Mouse (Mus musculus) midbrain, embryonic 14.5 days (tissue): ENCODE measurements around the gene C1galt1. TPM values are rescaled to one million over a fixed set of nuclear protein-coding genes. Genes with fewer than 3 reads are reported as not detected.
A peak's percentile ranks its signal among the peaks of the same experiment; 100 is the strongest.

Source experiments
- ATAC-seq: fragments of 200-750 bp; cut with Nextera tagmentation; 2 replicates; pipeline ENCODE4 v1.8.0; 2017; ENCODE audit warnings: moderate number of reproducible peaks, moderate library complexity; ENCODE audit not compliant: low FRiP score, low TSS enrichment
- DNase-seq: peaks from one replicate; pipeline ENCODE4 v3.0.0-alpha.2; 2015
- H3K27ac ChIP-seq: fragments of 300-500 bp; sonication (generic); replicated peaks from 2 replicates; pipeline ENCODE4 v1.5.1; 2014; ENCODE audit warnings: mild to moderate bottlenecking, low read depth, low read length, moderate library complexity
- H3K27me3 ChIP-seq: fragments of 300-500 bp; sonication (generic); 2 replicates; pipeline ENCODE4 v1.6.1; 2014; ENCODE audit warnings: low read length, control low read depth, mixed read lengths; ENCODE audit not compliant: control insufficient read depth, insufficient read depth
- H3K36me3 ChIP-seq: fragments of 300-500 bp; sonication (generic); 2 replicates; pipeline ENCODE4 v1.6.1; 2014; ENCODE audit warnings: low read length, control low read depth; ENCODE audit not compliant: control insufficient read depth, insufficient read depth
- H3K4me1 ChIP-seq: fragments of 300-500 bp; sonication (generic); 2 replicates; pipeline ENCODE4 v1.6.1; 2014; ENCODE audit warnings: mild to moderate bottlenecking, antibody characterized with exemption, low read length, control low read depth; ENCODE audit not compliant: control insufficient read depth, insufficient read depth
- H3K4me2 ChIP-seq: fragments of 300-500 bp; sonication (generic); 2 replicates; pipeline ENCODE4 v1.6.1; 2014; ENCODE audit warnings: mild to moderate bottlenecking, low read length, moderate library complexity
- H3K4me3 ChIP-seq: fragments of 300-500 bp; sonication (generic); replicated peaks from 2 replicates; pipeline ENCODE4 v1.5.1; 2014; ENCODE audit warnings: low read depth, low read length
- H3K9ac ChIP-seq: fragments of 300-500 bp; sonication (generic); replicated peaks from 2 replicates; pipeline ENCODE4 v1.6.1; 2014; ENCODE audit warnings: mild to moderate bottlenecking, low read length, moderate library complexity
- H3K9me3 ChIP-seq: fragments of 300-500 bp; sonication (generic); 2 replicates; pipeline ENCODE4 v1.6.1; 2016; ENCODE audit warnings: low read length, control low read depth, mixed read lengths; ENCODE audit not compliant: control insufficient read depth
- WGBS: fragments of 180-500 bp; shearing (Covaris S2); extraction: QIAGEN DNeasy Blood & Tissue Kit; methylation state at CpG from one replicate; pipeline ENCODE4 v1.1.7; 2014; 5-methylcytosine and 5-hydroxymethylcytosine counted together
- polyA plus RNA-seq: library from polyadenylated mRNA; unstranded; fragments of >200 nt; fragmentation: Nextera tagmentation; extraction: Ambion mirVana; gene quantifications from 2 replicates; pipeline ENCODE4 v1.2.1, GENCODE M21; 2014

C1galt1 gene
- polyA plus RNA-seq, 1 experiment from 2014 or later, result 3.5 TPM

DNA sequence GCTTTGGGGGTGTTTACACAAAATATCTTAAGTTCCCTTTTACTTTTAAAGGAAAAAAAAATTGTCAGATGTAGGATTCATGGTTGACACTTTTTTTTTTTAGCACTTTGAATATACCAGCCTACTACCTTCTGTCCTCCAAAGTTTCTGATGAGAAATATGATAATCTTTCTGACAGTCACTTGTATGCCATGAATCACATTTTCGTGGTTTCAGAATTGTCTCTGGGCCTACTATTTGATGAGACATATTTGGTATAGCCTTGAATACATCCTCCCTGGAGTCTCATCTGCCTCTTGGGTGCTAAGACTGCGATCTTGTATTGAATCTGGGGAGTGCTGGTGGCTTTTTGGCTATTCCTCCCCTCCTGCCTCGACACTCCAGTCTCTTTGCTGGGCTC lies 8.8 kb downstream of the C1galt1 start:
- Histone ChIP-seq H3K4me2 (no peak overlapping the region), H3K27ac (no peak overlapping the region), H3K36me3 (no peaks in the 10 kb centered on the region), H3K9me3 (no peaks in the 10 kb centered on the region), H3K27me3 (no peaks in the 10 kb centered on the region), H3K9ac (no peak overlapping the region), H3K4me1 (no peaks in the 10 kb centered on the region), H3K4me3 (no peak overlapping the region)
- 79% methylated on average over 3 of the region's 3 CpGs for WGBS
- DNase-seq (no peak), ATAC-seq (no peak)

DNA sequence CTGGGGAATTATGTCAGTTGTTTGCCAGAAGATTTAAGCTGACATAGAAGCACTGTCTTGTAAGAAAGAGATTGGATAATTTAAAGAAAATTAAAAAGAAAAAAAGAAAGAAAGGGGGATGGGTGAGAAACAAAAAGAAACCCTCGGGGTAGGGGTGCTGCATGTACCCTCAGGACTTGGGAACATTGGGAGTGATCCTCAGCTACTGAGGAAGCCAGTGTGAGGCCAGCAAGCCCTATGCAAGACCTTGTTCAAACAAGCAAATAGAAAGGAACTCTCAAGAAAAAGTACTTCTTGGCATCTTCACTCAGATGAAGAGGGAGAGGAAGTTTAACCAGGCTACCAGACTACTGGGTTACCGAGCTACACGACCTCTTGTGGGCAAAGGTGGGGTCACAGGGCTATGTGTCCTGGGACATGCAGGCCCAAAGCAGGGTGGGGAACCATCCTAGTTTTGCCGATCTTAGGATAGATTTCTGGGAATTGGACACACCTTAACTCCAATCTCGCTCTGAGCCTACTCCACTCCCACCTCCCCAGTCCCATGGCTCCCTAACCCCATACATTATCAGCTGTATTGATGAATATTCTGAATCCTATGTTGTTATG lies 12.1 kb downstream of the C1galt1 start:
- Histone ChIP-seq H3K27me3 (no peaks in the 10 kb centered on the region), H3K36me3 (no peaks in the 10 kb centered on the region), H3K4me3 (no peak overlapping the region), H3K27ac (no peak overlapping the region), H3K4me2 (no peak overlapping the region), H3K4me1 (peaks cover 2% of the 10 kb centered on the region; the same call in 1 of the 2 replicates), H3K9ac (no peak overlapping the region), H3K9me3 (no peaks in the 10 kb centered on the region)
- ATAC-seq, result no peak
- WGBS, result 75% methylated on average over 5 of the region's 5 CpGs
- no peak for DNase-seq

DNA sequence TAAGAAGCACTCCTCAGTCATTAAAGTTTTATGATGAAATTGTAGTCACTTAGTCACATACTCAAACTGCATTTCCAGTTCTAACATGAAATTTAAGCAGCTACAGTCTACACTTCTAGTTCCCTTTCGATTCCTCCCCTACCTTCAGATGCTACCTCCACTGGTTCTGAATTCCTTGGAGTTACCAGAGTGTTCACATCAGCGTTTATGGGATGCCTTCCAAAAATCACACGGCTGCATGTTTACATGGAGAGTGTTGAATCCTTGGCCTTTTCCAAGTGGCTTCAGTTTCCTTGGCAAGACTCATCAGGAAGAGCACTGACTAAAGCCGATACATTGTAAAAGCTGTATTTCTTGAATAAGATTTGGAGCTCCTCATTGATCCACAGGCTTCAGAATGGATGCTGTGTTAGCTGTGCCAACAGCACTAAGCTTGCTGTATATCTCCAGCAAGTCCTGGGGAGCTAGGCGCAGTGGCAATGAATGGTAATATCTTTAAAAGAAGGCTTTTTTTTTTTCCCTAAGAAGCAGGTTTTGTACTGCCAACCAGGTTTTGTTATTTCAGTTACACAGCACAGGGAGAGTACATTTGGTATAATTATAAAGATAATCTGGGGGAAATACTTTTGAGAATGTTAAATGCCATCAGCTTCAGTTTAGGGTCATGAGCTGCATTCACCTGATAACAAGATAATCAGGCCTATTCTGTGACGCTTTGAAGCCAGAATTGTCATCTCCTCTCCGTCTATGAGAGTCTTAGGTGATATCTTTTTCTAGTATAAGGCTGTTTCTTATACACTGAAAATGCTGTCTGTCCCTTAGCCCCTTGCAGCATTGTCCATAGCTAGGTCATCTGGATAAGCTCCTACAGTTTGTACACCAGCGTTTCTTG lies 13.0 kb downstream of the C1galt1 start:
- H3K36me3 ChIP-seq, result no peaks in the 10 kb centered on the region
- no peak overlapping the region for H3K4me3 ChIP-seq
- 87% methylated on average over 8 of the region's 8 CpGs for WGBS
- peaks cover 2% of the 10 kb centered on the region; the same call in 1 of the 2 replicates for H3K4me1 ChIP-seq
- no peak for ATAC-seq
- H3K27me3 ChIP-seq, result no peaks in the 10 kb centered on the region
- H3K9me3 ChIP-seq, result no peaks in the 10 kb centered on the region
- no peak overlapping the region for H3K4me2 ChIP-seq
- no peak overlapping the region for H3K9ac ChIP-seq
- no peak overlapping the region for H3K27ac ChIP-seq
- no peak for DNase-seq

DNA sequence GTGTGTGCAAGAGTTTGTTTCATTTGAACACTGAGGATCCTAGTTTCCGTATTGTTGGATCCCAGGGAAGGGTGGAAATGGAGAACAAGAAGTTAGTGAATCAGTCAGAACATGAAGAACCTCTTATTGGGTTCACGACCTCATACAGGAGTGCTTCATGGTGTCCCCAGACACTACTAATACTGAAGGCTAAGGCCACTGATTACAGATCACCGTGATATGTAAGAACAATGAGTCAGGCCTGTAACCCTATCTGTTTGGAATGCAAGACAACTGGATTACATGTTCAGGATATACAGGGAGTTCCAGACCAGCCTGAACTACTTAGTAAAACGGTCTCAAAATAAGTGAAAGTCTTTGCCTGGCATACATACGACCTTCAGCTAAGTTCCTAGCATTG lies 13.9 kb downstream of the C1galt1 start:
- H3K4me3 ChIP-seq, result no peak overlapping the region
- no peaks in the 10 kb centered on the region for H3K27me3 ChIP-seq
- DNase-seq, result no peak
- H3K27ac ChIP-seq, result no peak overlapping the region
- H3K9me3 ChIP-seq, result no peaks in the 10 kb centered on the region
- ATAC-seq, result no peak
- no peak overlapping the region for H3K4me2 ChIP-seq
- no peaks in the 10 kb centered on the region for H3K36me3 ChIP-seq
- peaks cover 2% of the 10 kb centered on the region; the same call in 1 of the 2 replicates for H3K4me1 ChIP-seq
- WGBS, result 84% methylated on average over 5 of the region's 5 CpGs
- no peak overlapping the region for H3K9ac ChIP-seq

DNA sequence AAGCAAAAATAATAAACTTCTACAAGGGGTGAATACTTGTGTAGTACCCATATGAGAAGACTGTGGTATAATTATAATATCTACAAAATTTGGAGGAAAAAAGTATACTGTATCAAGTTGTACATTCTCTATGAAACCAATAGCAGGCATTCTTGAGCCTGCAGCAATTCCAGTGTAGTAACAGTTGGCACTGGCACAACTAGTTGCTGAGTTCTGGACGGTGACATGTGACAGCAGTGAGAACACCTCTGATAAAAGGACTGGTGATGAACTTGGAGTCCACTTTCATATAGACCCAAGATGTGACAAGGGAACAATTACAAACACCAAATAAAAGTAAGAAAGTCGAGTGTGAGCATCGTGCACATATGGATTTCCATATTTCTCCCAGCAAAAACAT lies 14.5 kb downstream of the C1galt1 start:
- peaks cover 2% of the 10 kb centered on the region; the same call in 1 of the 2 replicates for H3K4me1 ChIP-seq
- H3K27ac ChIP-seq, result no peak overlapping the region
- no peaks in the 10 kb centered on the region for H3K9me3 ChIP-seq
- ATAC-seq (no peak), DNase-seq (no peak)
- 90% methylated on average over 3 of the region's 3 CpGs for WGBS
- no peak overlapping the region for H3K9ac ChIP-seq
- H3K4me3 ChIP-seq, result no peak overlapping the region
- no peak overlapping the region for H3K4me2 ChIP-seq
- H3K27me3 ChIP-seq, result no peaks in the 10 kb centered on the region
- H3K36me3 ChIP-seq, result no peaks in the 10 kb centered on the region

DNA sequence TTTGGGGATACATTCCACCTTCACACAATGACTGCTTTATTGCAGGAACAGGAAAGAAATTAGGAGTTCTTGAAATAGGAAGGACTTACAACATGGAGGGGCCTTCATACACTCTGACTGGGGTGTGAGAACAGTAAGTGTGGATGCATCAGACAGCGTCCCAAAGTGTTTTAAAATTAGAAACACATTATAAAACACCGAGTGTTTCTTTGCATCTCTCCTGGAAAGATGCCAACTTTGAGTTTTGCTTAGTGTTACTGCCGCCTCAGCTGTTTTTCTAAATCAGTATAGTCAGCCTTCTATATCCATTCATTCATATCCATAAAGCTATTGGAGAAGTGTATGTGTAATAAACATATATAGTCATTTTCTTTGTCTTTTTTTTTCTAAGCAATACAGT lies 16.4 kb downstream of the C1galt1 start:
- Histone ChIP-seq H3K4me3 (no peak overlapping the region), H3K36me3 (0 out of 2 replicates have a peak, but pooled peaks cover 3% of the 10 kb centered on the region), H3K27ac (no peak overlapping the region), H3K4me2 (no peak overlapping the region), H3K9ac (no peak overlapping the region), H3K4me1 (peaks cover 2% of the 10 kb centered on the region; the same call in 1 of the 2 replicates), H3K9me3 (no peaks in the 10 kb centered on the region), H3K27me3 (no peaks in the 10 kb centered on the region)
- DNase-seq, result peak; percentile 18
- 87% methylated on average over 3 of the region's 3 CpGs for WGBS
- ATAC-seq, result no peak

DNA sequence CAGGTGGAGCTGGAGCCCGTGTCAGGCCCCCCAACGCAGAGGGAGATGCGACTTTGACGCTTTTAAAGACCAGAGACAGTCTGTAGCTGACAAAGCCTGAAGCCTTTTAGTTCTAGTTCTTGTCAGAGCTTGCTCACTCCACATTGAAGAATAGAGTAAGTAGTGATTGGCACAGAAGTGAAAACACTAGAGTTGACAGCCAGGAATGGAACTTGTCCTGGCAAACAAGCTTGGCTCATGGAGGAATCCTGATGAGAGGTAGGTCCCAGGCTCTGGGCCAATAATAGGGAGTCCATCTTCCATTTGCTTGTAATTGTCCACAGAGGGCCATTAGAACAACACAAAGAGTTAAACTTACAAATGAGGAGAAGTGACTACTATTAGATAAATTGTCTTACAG lies 18.7 kb downstream of the C1galt1 start:
- Histone ChIP-seq H3K4me1 (peaks cover 2% of the 10 kb centered on the region; the same call in 1 of the 2 replicates), H3K9ac (no peak overlapping the region), H3K27ac (no peak overlapping the region), H3K36me3 (0 out of 2 replicates have a peak, but pooled peaks cover 3% of the 10 kb centered on the region), H3K27me3 (no peaks in the 10 kb centered on the region), H3K9me3 (no peaks in the 10 kb centered on the region), H3K4me3 (no peak overlapping the region), H3K4me2 (no peak overlapping the region)
- no peak for ATAC-seq
- no peak for DNase-seq
- 88% methylated on average over 4 of the region's 4 CpGs for WGBS

DNA sequence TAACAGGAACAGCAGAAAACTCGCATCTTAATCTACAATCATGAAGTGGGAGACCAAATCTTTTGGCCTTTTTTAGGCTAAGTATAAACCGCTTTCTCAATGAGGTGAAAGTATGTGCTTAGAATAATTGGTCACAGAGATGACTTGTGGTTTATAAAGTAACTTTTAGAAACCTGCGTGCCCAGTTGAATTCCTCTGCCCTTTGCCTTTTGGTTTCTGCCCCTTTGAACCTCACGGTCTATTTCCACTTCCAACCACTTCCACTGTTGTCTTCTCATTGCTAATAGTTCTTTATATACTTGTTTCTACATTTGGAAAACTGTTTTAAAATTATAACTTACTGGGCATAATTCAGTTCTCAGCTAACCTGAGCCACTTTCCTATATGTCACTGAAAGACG lies 32.2 kb downstream of the C1galt1 start:
- WGBS, result 95% methylated on average over 5 of the region's 5 CpGs
- Histone ChIP-seq H3K9me3 (no peaks in the 10 kb centered on the region), H3K27ac (no peak overlapping the region), H3K9ac (no peak overlapping the region), H3K4me3 (no peak overlapping the region), H3K4me1 (no peaks in the 10 kb centered on the region), H3K4me2 (no peak overlapping the region), H3K36me3 (no peaks in the 10 kb centered on the region), H3K27me3 (no peaks in the 10 kb centered on the region)
- DNase-seq (no peak), ATAC-seq (no peak)
